Mouse (Mus musculus) spleen, embryonic (tissue): Measurements from ENCODE around the gene Gm13694.
"Not testable (repeated sequence)": the region's sequence is repeated elsewhere in the genome, so short reads cannot be mapped to it uniquely, and the experiment has no call there.

ENCODE experiments used
- CTCF ChIA-PET: fragments of 350-600 bp; sonication (Branson Sonifier 250); formaldehyde crosslinking; loops from one replicate; lab custom pipeline; 2022; lab: Charles Lee

Gene Gm13694

GRCm38 (mm10) chr2:83978633-83979032 lies at the start of gene Gm13694:
TSS of gene Gm13694 (plus strand) at chr2:83978933.
- CTCF ChIA-PET, result not testable (repeated sequence)

GRCm38 (mm10) chr2:83929478-83930088 lies 49.1 kb upstream of the Gm13694 start:
- CTCF ChIA-PET, result no interaction called here

DNA sequence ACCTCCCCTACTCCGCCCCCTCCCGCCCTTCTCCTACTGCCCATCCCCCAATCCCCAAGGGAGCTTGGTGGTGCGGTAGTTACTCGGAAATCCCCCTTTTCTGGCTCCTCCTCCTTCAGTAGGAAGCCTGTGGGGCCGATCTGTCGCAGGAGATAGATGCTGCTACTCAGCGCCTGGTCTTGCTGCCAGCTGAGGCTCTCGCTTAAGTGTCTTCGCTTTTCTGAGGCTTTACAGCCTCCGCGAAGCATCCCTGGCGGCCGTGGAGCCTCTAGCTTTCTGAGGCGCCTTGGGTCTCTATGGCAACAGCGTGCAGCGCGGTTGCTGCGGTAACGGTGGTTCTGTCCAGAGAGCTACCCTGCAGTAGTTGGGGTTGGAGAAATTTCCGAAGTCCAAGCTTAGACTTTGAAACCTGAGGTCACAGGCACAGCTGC lies 37.8 kb upstream of the Gm13694 start, which contains the start of gene Zswim2:
Gene Zswim2 (minus strand): TSS at position 298 of the 431 bp plus-strand sequence.
- CTCF ChIA-PET, result interaction anchor here (0.5 to 0.7 kb wide), 3 partner anchors 15 to 251 kb away, joined by 4 to 16 read pairs (median 5); no protein-coding TSS in a partner anchor

GRCm38 (mm10) chr2:83941378-83941777 lies 37.4 kb upstream of the Gm13694 start:
- CTCF ChIA-PET, result interaction anchor here (0.5 to 0.7 kb wide), 4 partner anchors 15 to 252 kb away, joined by 3 to 16 read pairs (median 4); no protein-coding TSS in a partner anchor

DNA sequence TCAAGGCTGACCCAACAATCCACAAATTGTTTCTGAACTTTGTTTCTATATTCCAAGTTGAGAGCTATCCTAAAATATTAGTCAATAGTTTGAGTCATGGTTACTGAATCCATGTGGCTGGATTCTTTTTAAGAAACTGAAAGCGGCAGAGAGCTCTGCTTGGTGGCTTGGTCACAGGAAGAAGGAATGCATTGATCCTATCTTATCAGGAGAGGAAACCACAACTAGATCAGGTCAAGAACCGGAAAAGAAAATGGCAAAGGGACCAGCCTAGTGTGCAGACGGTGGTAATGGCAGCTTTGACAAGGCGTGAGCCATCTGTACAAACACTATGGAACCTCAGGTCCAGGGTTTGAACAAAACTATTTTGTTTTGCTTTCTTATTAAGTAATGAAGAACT lies 36.9 kb upstream of the Gm13694 start:
- CTCF ChIA-PET, result interaction anchor here (0.6 kb wide), 1 partner anchor 91 kb away, joined by 3 read pairs; no protein-coding TSS in a partner anchor

- CTCF ChIA-PET, result not testable (repeated sequence)
Observed at GRCm38 (mm10) chr2:83955393-83955792, 23.3 kb upstream of the Gm13694 start, which contains the start of gene Gm13698. TSS of gene Gm13698 (plus strand) at chr2:83955693.

- CTCF ChIA-PET, result not testable (repeated sequence)
Observed at GRCm38 (mm10) chr2:83961203-83961602, 17.5 kb upstream of the Gm13694 start, which contains the start of gene Gm13693. TSS of gene Gm13693 (plus strand) at chr2:83961503.

GRCm38 (mm10) chr2:83967013-83967412 lies 11.7 kb upstream of the Gm13694 start, which contains the start of gene Gm13695:
TSS of gene Gm13695 (plus strand) at chr2:83967313.
- CTCF ChIA-PET, result not testable (repeated sequence)

GRCm38 (mm10) chr2:83972823-83973222 lies 5.9 kb upstream of the Gm13694 start, which contains the start of gene Gm13696:
TSS of gene Gm13696 (plus strand) at chr2:83973123.
- CTCF ChIA-PET, result not testable (repeated sequence)

GRCm38 (mm10) chr2:83984443-83984842 lies 5.7 kb downstream of the Gm13694 start, which contains the start of gene Gm13697:
TSS of gene Gm13697 (plus strand) at chr2:83984743.
- CTCF ChIA-PET, result not testable (repeated sequence)

DNA sequence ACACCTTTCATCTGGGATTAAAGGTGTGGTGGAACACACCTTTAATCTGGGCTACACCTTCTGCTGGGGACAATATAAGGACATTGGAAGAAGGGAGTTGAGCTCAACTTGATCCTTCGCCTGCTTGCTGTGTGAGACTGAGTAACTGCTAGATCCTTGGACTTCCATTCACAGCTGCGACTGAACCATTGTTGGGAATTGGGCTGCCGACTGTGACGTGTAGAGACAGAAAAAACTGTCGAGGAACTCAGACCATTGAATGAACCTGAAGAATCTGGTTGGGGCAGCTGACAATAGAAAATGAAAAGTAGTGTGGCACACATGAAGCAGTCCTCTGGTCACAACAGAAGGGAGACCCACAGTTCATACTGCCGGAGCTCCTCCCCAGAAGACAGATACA lies 11.5 kb downstream of the Gm13694 start, which contains the start of gene Gm13691:
Gene Gm13691 (plus strand): TSS at position 301 of the 400 bp plus-strand sequence.
- CTCF ChIA-PET, result not testable (repeated sequence)

GRCm38 (mm10) chr2:83993639-83994255 lies 15.0 kb downstream of the Gm13694 start:
- CTCF ChIA-PET, result not testable (repeated sequence)

GRCm38 (mm10) chr2:83994526-83994925 lies 15.8 kb downstream of the Gm13694 start:
- CTCF ChIA-PET, result not testable (repeated sequence)

DNA sequence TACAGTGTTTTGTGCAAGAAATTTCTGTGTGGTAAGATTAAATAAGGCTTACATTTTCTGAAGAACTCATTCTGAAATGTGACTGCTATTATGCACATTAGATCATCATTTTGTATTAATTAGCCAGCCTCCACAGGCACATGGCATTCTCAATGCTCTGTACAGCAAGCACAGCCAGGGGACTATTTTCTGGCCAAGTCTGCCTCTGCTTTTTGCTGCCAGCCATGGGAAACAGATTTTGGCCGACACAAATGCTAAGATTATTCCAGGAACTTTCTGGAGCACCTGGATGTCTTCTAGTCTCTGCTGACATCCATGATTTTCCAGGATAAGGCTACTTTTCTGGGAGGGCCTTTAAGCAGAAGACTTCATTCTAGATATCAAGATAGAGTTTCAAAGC lies 30.2 kb downstream of the Gm13694 start:
- CTCF ChIA-PET, result no interaction called here

- CTCF ChIA-PET, result no interaction called here
Observed at GRCm38 (mm10) chr2:84009818-84010217, 31.1 kb downstream of the Gm13694 start.

DNA sequence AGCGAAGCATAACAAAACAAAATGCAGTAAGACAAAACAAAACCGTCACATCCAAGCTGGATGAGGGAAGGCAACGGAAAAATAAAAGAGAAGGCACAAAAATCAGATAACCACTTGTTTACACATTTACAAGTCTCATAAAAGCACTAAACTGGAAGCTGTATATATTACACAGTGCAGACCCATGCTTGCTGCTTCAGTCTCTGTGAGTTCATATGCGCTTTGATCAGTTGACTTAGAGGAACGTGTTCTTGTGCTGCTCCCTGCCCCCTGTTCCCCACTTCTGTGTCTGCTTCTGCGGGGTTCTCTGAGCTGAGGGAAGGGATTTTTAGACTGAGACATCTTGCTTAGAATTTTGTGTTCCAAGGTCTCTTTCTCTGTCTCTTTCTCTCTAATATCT lies 35.8 kb downstream of the Gm13694 start:
- CTCF ChIA-PET, result no interaction called here

DNA sequence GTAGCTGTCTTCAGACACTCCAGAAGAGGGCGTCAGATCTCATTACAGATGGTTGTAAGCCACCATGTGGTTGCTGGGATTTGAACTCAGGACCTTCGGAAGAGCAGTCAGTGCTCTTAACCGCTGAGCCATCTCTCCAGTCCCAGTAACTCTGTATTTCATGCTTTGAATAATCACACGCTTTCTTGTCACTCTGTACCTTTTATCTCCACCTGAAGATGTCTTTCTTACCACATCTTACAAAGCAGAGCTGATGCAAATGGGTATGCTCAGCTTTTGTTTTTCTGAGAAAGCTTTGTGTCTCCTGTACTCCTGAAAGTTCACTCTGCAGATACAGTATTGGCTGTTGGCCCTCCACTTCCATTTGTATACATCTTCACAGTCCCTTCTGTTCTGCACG lies 37.6 kb downstream of the Gm13694 start:
- CTCF ChIA-PET, result not testable (repeated sequence)

DNA sequence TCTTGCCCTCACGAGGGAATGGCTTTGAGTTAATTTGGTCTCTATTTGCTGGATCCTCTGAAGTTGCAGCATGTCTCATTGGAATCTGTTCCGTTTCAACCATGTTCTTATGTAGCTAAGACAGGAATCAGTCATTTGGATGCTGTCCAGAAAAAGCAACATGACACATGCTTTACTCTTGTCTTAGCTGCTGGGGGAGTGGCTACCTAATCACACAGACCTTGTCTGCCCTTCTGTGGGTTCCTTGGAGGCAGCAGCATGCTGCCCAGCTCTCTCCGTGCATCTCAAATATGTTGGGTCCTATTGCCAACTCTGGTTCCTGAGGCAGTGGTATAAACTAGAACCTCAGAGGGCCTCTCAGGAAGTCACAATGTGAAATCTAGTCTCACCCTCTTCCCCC lies 39.6 kb downstream of the Gm13694 start:
- CTCF ChIA-PET, result no interaction called here

GRCm38 (mm10) chr2:84019519-84020305 lies 41.0 kb downstream of the Gm13694 start:
- CTCF ChIA-PET, result no interaction called here

GRCm38 (mm10) chr2:84021930-84022329 lies 43.2 kb downstream of the Gm13694 start:
- CTCF ChIA-PET, result no interaction called here

GRCm38 (mm10) chr2:84022905-84023304 lies 44.2 kb downstream of the Gm13694 start:
- CTCF ChIA-PET, result interaction anchor here (0.5 kb wide), 1 partner anchor 281 kb away, joined by 6 read pairs; no protein-coding TSS in a partner anchor

GRCm38 (mm10) chr2:84023319-84023718 lies 44.6 kb downstream of the Gm13694 start:
- CTCF ChIA-PET, result no interaction called here
